Comparison of ENCODE assay signal across 7 mouse cellular contexts in the genomic region with DNA sequence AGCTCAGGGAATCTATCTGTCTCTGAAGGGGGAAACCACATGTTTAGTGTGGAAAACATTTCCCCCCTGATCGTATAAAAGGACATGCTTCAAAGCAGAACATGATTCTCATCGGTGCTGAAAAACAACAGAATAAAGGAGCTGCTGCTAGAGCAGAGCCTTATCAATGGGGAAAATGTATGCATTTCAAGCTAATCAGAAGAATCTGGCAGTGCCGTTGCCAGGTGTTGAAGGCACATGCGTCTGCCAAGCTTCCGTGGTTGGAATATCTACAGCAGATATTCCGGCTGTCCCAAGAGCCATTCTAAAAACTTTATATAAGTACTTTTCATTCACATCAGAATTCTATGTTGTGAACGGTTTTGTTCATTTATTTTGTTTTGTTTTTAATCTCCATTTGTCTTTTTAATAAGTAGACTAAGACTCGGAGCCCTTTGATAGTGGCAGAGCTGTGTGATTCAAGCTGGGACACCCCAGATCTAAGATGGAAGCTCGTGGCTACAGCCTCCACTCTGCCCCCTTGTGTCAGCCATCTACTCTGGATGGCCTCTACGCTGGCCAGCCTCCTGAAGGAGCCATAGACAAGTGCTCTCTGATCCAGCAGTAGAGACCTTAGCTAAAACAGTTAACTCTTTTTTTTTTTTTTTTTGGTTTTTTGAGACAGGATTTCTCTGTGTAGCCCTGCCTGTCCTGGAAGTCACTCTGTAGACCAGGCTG.
A peak's percentile ranks its signal among the peaks of the same experiment; 100 is the strongest.
DNase-seq lines count a peak whose midpoint lies in the region; ATAC-seq and TF ChIP-seq lines count a peak whose summit lies in the region.

No protein-coding gene starts in this region.

- ATAC-seq in granulocyte monocyte progenitor cell, adult 5-6 weeks (replicated peaks; ENCODE audit: poor library complexity, severe bottlenecking): 0 out of 2 replicates have a peak, but pooled peaks have one; percentile 52

- H3K36me3 ChIP-seq in ES-Bruce4 (ENCODE audit: control insufficient read depth, insufficient read depth, low read length, poor library complexity, severe bottlenecking): no peaks in the 10 kb centered on the region
- no peaks in the 10 kb centered on the region for H3K36me3 ChIP-seq in small intestine, adult 2 months (ENCODE audit: control insufficient read depth, insufficient read depth, low read length)

- TF ChIP-seq CTCF in layer of hippocampus, adult 2 months (conservative IDR thresholded peaks at IDR 0.05): peak; percentile 48
- TF ChIP-seq CTCF in ES-Bruce4 (IDR thresholded peaks at IDR 0.05; ENCODE audit: low read depth, low read length): peak; percentile 50
- peak; percentile 18; the same call in 1 of the 2 replicates for TF ChIP-seq CTCF in small intestine, adult 2 months (IDR thresholded peaks at IDR 0.05; ENCODE audit: extremely low read depth, insufficient read length, insufficient replicate concordance, low read depth, low read length)

- H3K9me3 ChIP-seq in ES-Bruce4 (replicated peaks; ENCODE audit: control insufficient read depth, insufficient read depth, low read length, poor library complexity, severe bottlenecking): no peaks in the 10 kb centered on the region

- no peak for TF ChIP-seq EP300 in ES-Bruce4 (IDR thresholded peaks at IDR 0.05; ENCODE audit: insufficient read depth, low read depth, low read length)

- no peaks in the 10 kb centered on the region for H3K4me1 ChIP-seq in ES-Bruce4 (ENCODE audit: control insufficient read depth, insufficient read depth, low read length)
- no peaks in the 10 kb centered on the region for H3K4me1 ChIP-seq in small intestine, adult 2 months (ENCODE audit: control insufficient read depth, insufficient read depth, insufficient read length, low read length)

- H3K9ac ChIP-seq in ES-Bruce4 (ENCODE audit: low read depth, poor library complexity, severe bottlenecking): no peak overlapping the region

- no peaks in the 10 kb centered on the region for H3K27me3 ChIP-seq in ES-Bruce4 (ENCODE audit: control insufficient read depth, insufficient read depth, low read length, poor library complexity, severe bottlenecking)
- no peaks in the 10 kb centered on the region for H3K27me3 ChIP-seq in small intestine, adult 2 months (ENCODE audit: control insufficient read depth, insufficient read depth, low read length)

- H3K4me3 ChIP-seq in layer of hippocampus, adult 2 months: no peak overlapping the region
- H3K4me3 ChIP-seq in ES-Bruce4 (ENCODE audit: low read depth, low read length): no peak overlapping the region
- no peak overlapping the region for H3K4me3 ChIP-seq in small intestine, adult 2 months (ENCODE audit: low read depth, low read length)

- no peak for TF ChIP-seq POLR2A in ES-Bruce4 (IDR thresholded peaks at IDR 0.05; ENCODE audit: insufficient read depth, low read length)
- no peak for TF ChIP-seq POLR2A in small intestine, adult 2 months (IDR thresholded peaks at IDR 0.05; ENCODE audit: low read depth, low read length)

- H3K27ac ChIP-seq in layer of hippocampus, adult 2 months: no peak overlapping the region
- H3K27ac ChIP-seq in ES-Bruce4 (ENCODE audit: insufficient read depth, low read length): no peak overlapping the region
- H3K27ac ChIP-seq in small intestine, adult 2 months (ENCODE audit: insufficient read depth, low read depth, low read length): no peak overlapping the region

- WGBS in small intestine, adult 2 months: 71% methylated on average over 10 of the region's 10 CpGs

- DNase-seq in layer of hippocampus, adult 2 months (ENCODE audit: low spot score in 2 of 2): no peak
- no peak for DNase-seq in layer of hippocampus, adult 9-10 months (ENCODE audit: low spot score)
- no peak for DNase-seq in left cerebral cortex, adult 11 months (ENCODE audit: low spot score)
- no peak for DNase-seq in right cerebral cortex, postnatal 14 days
